Mouse (Mus musculus) lung, adult 18-20 months (tissue): ENCODE data around the gene Sars2.
"Not testable (repeated sequence)": the region's sequence is repeated elsewhere in the genome, so short reads cannot be mapped to it uniquely, and the experiment has no call there.

Source experiments
- DNase-seq, 2 experiments: peaks; one replicate each; pipeline ENCODE4 v3.0.0; 2022; ENCODE audit warnings: mixed read lengths in 2 of 2

The Sars2 gene

GRCm38 (mm10) chr7:28741709-28742438 is at the start of gene Sars2, which contains the start of gene Mrps12:
Gene Sars2 (plus strand): TSS chr7:28741992.
Gene Mrps12 (minus strand): TSS chr7:28741820.
- DNase-seq = peak; percentile 96 to 97

GRCm38 (mm10) chr7:28692545-28693320 is 49.1 kb upstream of the Sars2 start, which contains the start of gene Fbxo27:
Gene Fbxo27 (plus strand): TSS chr7:28692849.
- DNase-seq = no peak

GRCm38 (mm10) chr7:28693321-28693966 is 48.3 kb upstream of the Sars2 start:
- peak; percentile 89 to 94 for DNase-seq

- peak in 1 of 2 experiments; percentile 27 for DNase-seq
Observed at GRCm38 (mm10) chr7:28694423-28694822, 47.4 kb upstream of the Sars2 start.

GRCm38 (mm10) chr7:28694966-28695511 is 46.8 kb upstream of the Sars2 start:
- no peak for DNase-seq

GRCm38 (mm10) chr7:28697277-28697676 is 44.5 kb upstream of the Sars2 start:
- DNase-seq = no peak

GRCm38 (mm10) chr7:28700269-28700668 is 41.5 kb upstream of the Sars2 start:
- no peak for DNase-seq

- DNase-seq = not testable (repeated sequence)
Observed at GRCm38 (mm10) chr7:28701306-28701705, 40.5 kb upstream of the Sars2 start.

- no peak for DNase-seq
Observed at GRCm38 (mm10) chr7:28702601-28703143, 39.1 kb upstream of the Sars2 start.

GRCm38 (mm10) chr7:28709454-28709853 is 32.3 kb upstream of the Sars2 start:
- DNase-seq = no peak

GRCm38 (mm10) chr7:28710962-28711361 is 30.8 kb upstream of the Sars2 start:
- DNase-seq = no peak

GRCm38 (mm10) chr7:28714667-28715066 is 27.1 kb upstream of the Sars2 start:
- no peak for DNase-seq

- no peak for DNase-seq
Observed at GRCm38 (mm10) chr7:28715598-28715997, 26.2 kb upstream of the Sars2 start.

- DNase-seq = peak; percentile 56 to 70
Observed at GRCm38 (mm10) chr7:28716590-28717281, 25.1 kb upstream of the Sars2 start, which contains the start of gene Fbxo17. Gene Fbxo17 (plus strand): TSS chr7:28716804.

- no peak for DNase-seq
Observed at GRCm38 (mm10) chr7:28717726-28718125, 24.1 kb upstream of the Sars2 start.

- no peak for DNase-seq
Observed at GRCm38 (mm10) chr7:28719159-28719558, 22.6 kb upstream of the Sars2 start.

GRCm38 (mm10) chr7:28719650-28720049 is 22.1 kb upstream of the Sars2 start:
- DNase-seq = no peak

- no peak for DNase-seq
Observed at GRCm38 (mm10) chr7:28720753-28721537, 20.8 kb upstream of the Sars2 start.

GRCm38 (mm10) chr7:28722079-28722478 is 19.7 kb upstream of the Sars2 start:
- no peak for DNase-seq

GRCm38 (mm10) chr7:28724613-28725012 is 17.2 kb upstream of the Sars2 start:
- DNase-seq = no peak

- DNase-seq = peak; percentile 64 to 78
Observed at GRCm38 (mm10) chr7:28726600-28726999, 15.2 kb upstream of the Sars2 start.
